Mouse (Mus musculus): ENCODE results near the gene Gga1.
"Not testable (repeated sequence)": the region's sequence is repeated elsewhere in the genome, so short reads cannot be mapped to it uniquely, and the experiment has no call there.

The Gga1 gene

GRCm38 (mm10) chr15:78845867-78846266, 31.1 kb upstream of the Gga1 start:
- DNase-seq = no peak

GRCm38 (mm10) chr15:78846352-78846751, 30.6 kb upstream of the Gga1 start:
- DNase-seq = no peak

- not testable (repeated sequence) for DNase-seq
Observed at GRCm38 (mm10) chr15:78846805-78847204, 30.2 kb upstream of the Gga1 start.

- DNase-seq = peak; percentile 87
Observed at GRCm38 (mm10) chr15:78848467-78848866, 28.5 kb upstream of the Gga1 start.

GRCm38 (mm10) chr15:78849485-78849884, 27.5 kb upstream of the Gga1 start:
- no peak for DNase-seq

- no peak for DNase-seq
Observed at GRCm38 (mm10) chr15:78850059-78850824, 26.7 kb upstream of the Gga1 start.

GRCm38 (mm10) chr15:78850944-78851343, 26.0 kb upstream of the Gga1 start:
- DNase-seq = no peak

GRCm38 (mm10) chr15:78851505-78852153, 25.4 kb upstream of the Gga1 start:
- DNase-seq = peak; percentile 91

- no peak for DNase-seq
Observed at GRCm38 (mm10) chr15:78855303-78855965, 21.6 kb upstream of the Gga1 start, which contains the start of gene Lgals2. TSS of gene Lgals2 (minus strand) at chr15:78855529.

GRCm38 (mm10) chr15:78857009-78857408, 20.0 kb upstream of the Gga1 start:
- DNase-seq = no peak

GRCm38 (mm10) chr15:78859311-78859710, 17.7 kb upstream of the Gga1 start:
- no peak for DNase-seq

- DNase-seq = peak; percentile 62
Observed at GRCm38 (mm10) chr15:78859714-78860113, 17.3 kb upstream of the Gga1 start.

GRCm38 (mm10) chr15:78862280-78862679, 14.7 kb upstream of the Gga1 start:
- DNase-seq = no peak

- no peak for DNase-seq
Observed at GRCm38 (mm10) chr15:78863154-78863553, 13.8 kb upstream of the Gga1 start.

- peak; percentile 57 for DNase-seq
Observed at GRCm38 (mm10) chr15:78863852-78864253, 13.1 kb upstream of the Gga1 start.

- no peak for DNase-seq
Observed at GRCm38 (mm10) chr15:78868398-78868797, 8.6 kb upstream of the Gga1 start.

GRCm38 (mm10) chr15:78868826-78869233, 8.2 kb upstream of the Gga1 start:
- DNase-seq = no peak

- DNase-seq = peak; percentile 46
Observed at GRCm38 (mm10) chr15:78869775-78870174, 7.2 kb upstream of the Gga1 start.

GRCm38 (mm10) chr15:78872021-78872608, 4.9 kb upstream of the Gga1 start:
- DNase-seq = no peak

- no peak for DNase-seq
Observed at GRCm38 (mm10) chr15:78873803-78874435, 3.1 kb upstream of the Gga1 start.

GRCm38 (mm10) chr15:78874989-78875388, 2.0 kb upstream of the Gga1 start:
- DNase-seq = no peak

- DNase-seq = no peak
Observed at GRCm38 (mm10) chr15:78875537-78875936, 1.5 kb upstream of the Gga1 start.

- DNase-seq = peak; percentile 77
Observed at GRCm38 (mm10) chr15:78876258-78876696, 713 bp upstream of the Gga1 start.

Data from thymus, postnatal 14 days (tissue).